Mouse (Mus musculus): ENCODE data around the gene Ndufa13. TPM values are rescaled to one million over a fixed set of nuclear protein-coding genes. Genes with fewer than 3 reads are reported as not detected.

Gene Ndufa13
- polyA plus RNA-seq, 1 experiment from 2014 or later = 201 TPM

DNA sequence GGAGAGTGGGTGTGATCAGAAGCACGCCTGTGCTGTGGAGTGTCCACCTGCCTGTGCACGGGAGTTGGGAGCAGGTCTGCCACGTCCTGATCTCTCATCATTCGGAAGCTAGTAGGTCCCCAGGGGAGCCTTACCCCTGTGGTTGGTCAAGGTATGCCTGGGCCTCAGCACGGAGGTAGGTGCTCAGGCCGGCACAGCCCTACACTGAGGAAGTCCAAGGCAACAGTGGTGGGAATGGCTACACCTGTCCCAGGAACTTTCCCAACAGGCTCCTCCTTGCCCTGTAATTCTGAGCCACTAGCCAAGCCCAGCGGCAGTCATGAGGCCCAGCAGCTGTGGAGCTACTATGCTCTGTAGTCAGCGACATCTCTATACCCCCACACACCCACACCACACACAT is 22.7 kb downstream of the Ndufa13 start:
- ATAC-seq (ENCODE audit: low read depth) (no peak), DNase-seq (ENCODE audit: low spot score) (no peak)
- H3K36me3 ChIP-seq (ENCODE audit: control insufficient read depth, insufficient read depth, low read length) = no peaks in the 10 kb centered on the region
- H3K4me2 ChIP-seq (ENCODE audit: low read depth, low read length) = no peak overlapping the region
- H3K9me3 ChIP-seq (ENCODE audit: control insufficient read depth, low read length) = no peaks in the 10 kb centered on the region
- H3K4me1 ChIP-seq (ENCODE audit: control insufficient read depth, insufficient read depth, low read length) = peaks cover 4% of the 10 kb centered on the region; the same call in 1 of the 2 replicates
- WGBS = 60% methylated on average over 7 of the region's 8 CpGs
- H3K27me3 ChIP-seq (replicated peaks; ENCODE audit: control insufficient read depth, insufficient read depth, low read length) = peaks cover 64% of the 10 kb centered on the region
- no peak overlapping the region for H3K4me3 ChIP-seq (ENCODE audit: low read depth, low read length)
- H3K9ac ChIP-seq (ENCODE audit: low read depth, low read length) = no peak overlapping the region
- no peak overlapping the region for H3K27ac ChIP-seq (replicated peaks; ENCODE audit: low read depth, low read length)

DNA sequence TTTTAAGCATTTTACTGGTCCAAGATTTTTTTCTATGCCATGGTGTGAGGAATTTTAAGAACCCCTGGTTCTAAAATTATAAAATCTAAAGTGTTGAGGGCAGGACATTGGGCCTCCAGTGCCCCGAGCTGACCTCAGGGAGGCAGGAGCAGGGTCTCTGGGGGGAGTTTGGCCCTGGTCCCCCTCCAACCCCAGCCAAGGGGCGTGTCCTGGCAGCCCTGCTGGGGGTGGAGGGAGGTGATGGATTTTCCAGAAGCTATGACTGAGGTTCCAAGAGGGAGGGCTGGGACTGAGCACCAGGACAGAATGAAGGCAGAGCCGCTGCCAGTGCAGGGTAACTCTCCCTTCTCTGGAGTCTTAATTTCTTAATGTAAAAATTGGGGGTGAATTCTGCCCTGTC is 24.4 kb downstream of the Ndufa13 start:
- Histone ChIP-seq H3K4me3 (ENCODE audit: low read depth, low read length) (no peak overlapping the region), H3K9me3 (ENCODE audit: control insufficient read depth, low read length) (no peaks in the 10 kb centered on the region), H3K27me3 (replicated peaks; ENCODE audit: control insufficient read depth, insufficient read depth, low read length) (peaks cover 47% of the 10 kb centered on the region), H3K9ac (ENCODE audit: low read depth, low read length) (no peak overlapping the region), H3K4me2 (ENCODE audit: low read depth, low read length) (no peak overlapping the region), H3K4me1 (ENCODE audit: control insufficient read depth, insufficient read depth, low read length) (peaks cover 4% of the 10 kb centered on the region; the same call in 1 of the 2 replicates), H3K36me3 (ENCODE audit: control insufficient read depth, insufficient read depth, low read length) (no peaks in the 10 kb centered on the region), H3K27ac (replicated peaks; ENCODE audit: low read depth, low read length) (no peak overlapping the region)
- 73% methylated on average over 3 of the region's 3 CpGs for WGBS
- ATAC-seq (ENCODE audit: low read depth) (no peak), DNase-seq (ENCODE audit: low spot score) (no peak)

DNA sequence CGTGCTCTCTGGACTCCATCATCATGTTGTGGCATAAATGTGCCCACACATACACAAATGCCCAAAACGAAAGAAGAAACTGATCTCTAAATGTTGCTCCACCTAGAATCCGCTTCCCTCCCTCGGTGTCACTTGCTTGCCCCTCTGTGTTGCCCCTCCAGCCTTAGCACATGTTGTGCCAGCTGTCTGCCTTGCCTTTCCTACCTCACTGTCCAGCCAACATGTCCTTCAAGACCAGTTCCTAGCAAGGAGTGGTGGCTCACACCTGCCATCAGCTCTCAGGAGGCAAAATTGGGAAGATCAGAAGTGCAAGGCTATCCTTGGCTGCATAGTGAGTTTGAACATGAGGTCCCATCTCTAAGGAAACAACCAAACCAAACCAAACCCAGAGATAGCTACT is 25.0 kb downstream of the Ndufa13 start:
- H3K36me3 ChIP-seq (ENCODE audit: control insufficient read depth, insufficient read depth, low read length) = no peaks in the 10 kb centered on the region
- no peak overlapping the region for H3K27ac ChIP-seq (replicated peaks; ENCODE audit: low read depth, low read length)
- H3K27me3 ChIP-seq (replicated peaks; ENCODE audit: control insufficient read depth, insufficient read depth, low read length) = peaks cover 41% of the 10 kb centered on the region
- H3K9me3 ChIP-seq (ENCODE audit: control insufficient read depth, low read length) = no peaks in the 10 kb centered on the region
- 79% methylated on average over 4 of the region's 4 CpGs for WGBS
- DNase-seq (ENCODE audit: low spot score) (no peak), ATAC-seq (ENCODE audit: low read depth) (no peak)
- H3K9ac ChIP-seq (ENCODE audit: low read depth, low read length) = no peak overlapping the region
- H3K4me2 ChIP-seq (ENCODE audit: low read depth, low read length) = no peak overlapping the region
- peaks cover 4% of the 10 kb centered on the region; the same call in 1 of the 2 replicates for H3K4me1 ChIP-seq (ENCODE audit: control insufficient read depth, insufficient read depth, low read length)
- H3K4me3 ChIP-seq (ENCODE audit: low read depth, low read length) = no peak overlapping the region

DNA sequence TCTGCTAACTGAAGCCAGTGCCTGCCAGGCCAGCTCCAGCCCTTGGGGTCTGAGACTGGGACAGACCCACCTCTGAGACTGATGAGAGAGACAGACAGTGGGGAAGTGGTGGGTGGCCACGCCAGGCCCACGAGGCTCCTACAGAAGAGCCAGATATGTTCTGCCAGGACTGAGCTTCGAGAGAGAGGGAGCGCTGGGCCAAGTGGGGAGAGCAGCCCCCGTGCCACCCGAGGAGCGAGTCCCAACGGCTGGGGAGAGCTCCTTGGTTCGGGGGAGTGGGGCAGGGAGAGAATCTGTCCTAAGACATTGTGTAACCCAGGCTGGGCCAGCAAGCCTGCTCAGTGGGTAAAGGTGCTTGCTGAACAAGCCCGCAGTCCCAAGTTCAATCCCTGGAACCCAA is 25.4 kb downstream of the Ndufa13 start:
- Histone ChIP-seq H3K4me1 (ENCODE audit: control insufficient read depth, insufficient read depth, low read length) (peaks cover 4% of the 10 kb centered on the region; the same call in 1 of the 2 replicates), H3K27me3 (replicated peaks; ENCODE audit: control insufficient read depth, insufficient read depth, low read length) (peaks cover 37% of the 10 kb centered on the region), H3K4me3 (ENCODE audit: low read depth, low read length) (no peak overlapping the region), H3K4me2 (ENCODE audit: low read depth, low read length) (no peak overlapping the region), H3K27ac (replicated peaks; ENCODE audit: low read depth, low read length) (no peak overlapping the region), H3K9ac (ENCODE audit: low read depth, low read length) (no peak overlapping the region), H3K9me3 (ENCODE audit: control insufficient read depth, low read length) (no peaks in the 10 kb centered on the region), H3K36me3 (ENCODE audit: control insufficient read depth, insufficient read depth, low read length) (no peaks in the 10 kb centered on the region)
- WGBS = 73% methylated on average over 10 of the region's 10 CpGs
- DNase-seq (ENCODE audit: low spot score) = no peak
- ATAC-seq (ENCODE audit: low read depth) = no peak

DNA sequence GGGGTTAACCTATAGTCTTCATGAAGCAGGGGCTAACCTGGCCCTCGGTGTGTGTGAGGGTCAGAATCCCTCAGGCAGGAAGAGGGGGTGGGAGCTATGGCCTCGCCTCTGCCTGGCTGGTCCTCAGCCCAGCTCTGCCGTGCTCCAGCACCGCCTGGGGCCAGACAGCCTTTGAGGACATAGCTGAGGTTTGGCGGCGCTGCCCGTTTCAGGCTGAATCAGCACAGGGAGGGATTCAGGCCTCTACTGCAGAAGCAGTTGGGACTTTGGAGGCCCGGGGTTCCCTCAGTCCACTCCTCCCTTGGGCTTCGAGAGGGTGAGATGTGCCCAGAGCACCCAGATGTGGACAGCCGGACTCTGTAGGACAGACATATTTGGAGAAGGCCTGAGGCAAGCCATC is 26.3 kb downstream of the Ndufa13 start:
- H3K4me3 ChIP-seq (ENCODE audit: low read depth, low read length) = no peak overlapping the region
- WGBS = 30% methylated on average over 10 of the region's 10 CpGs
- H3K9me3 ChIP-seq (ENCODE audit: control insufficient read depth, low read length) = no peaks in the 10 kb centered on the region
- ATAC-seq (ENCODE audit: low read depth) (no peak), DNase-seq (ENCODE audit: low spot score) (no peak)
- H3K4me1 ChIP-seq (ENCODE audit: control insufficient read depth, insufficient read depth, low read length) = no peaks in the 10 kb centered on the region
- H3K36me3 ChIP-seq (ENCODE audit: control insufficient read depth, insufficient read depth, low read length) = no peaks in the 10 kb centered on the region
- no peak overlapping the region for H3K4me2 ChIP-seq (ENCODE audit: low read depth, low read length)
- H3K27me3 ChIP-seq (replicated peaks; ENCODE audit: control insufficient read depth, insufficient read depth, low read length) = peaks cover 28% of the 10 kb centered on the region
- H3K27ac ChIP-seq (replicated peaks; ENCODE audit: low read depth, low read length) = no peak overlapping the region
- H3K9ac ChIP-seq (ENCODE audit: low read depth, low read length) = 0 out of 2 replicates have a peak overlapping the region, but pooled peaks have one; percentile 2

DNA sequence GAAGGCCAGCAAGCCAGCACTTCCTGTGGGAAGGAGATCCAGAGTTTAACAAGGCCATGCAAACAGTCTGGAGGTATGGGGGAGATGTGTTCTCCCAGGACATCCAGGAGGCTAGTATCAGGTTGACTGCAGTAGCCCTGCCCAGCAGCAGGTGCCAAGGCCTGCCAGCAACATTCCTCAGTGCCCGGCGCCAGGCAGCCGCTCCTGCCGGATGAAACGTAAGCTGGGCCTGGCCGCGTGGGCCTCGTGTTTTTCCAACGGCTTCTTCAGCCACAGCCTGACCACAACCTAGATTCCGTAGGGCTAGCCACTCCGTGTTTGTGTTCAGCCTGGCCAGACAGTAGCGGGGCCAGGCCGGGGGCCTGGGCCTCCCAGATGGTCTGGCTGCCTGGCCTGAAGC is 27.7 kb downstream of the Ndufa13 start:
- Histone ChIP-seq H3K4me3 (ENCODE audit: low read depth, low read length) (no peak overlapping the region), H3K36me3 (ENCODE audit: control insufficient read depth, insufficient read depth, low read length) (no peaks in the 10 kb centered on the region), H3K27ac (replicated peaks; ENCODE audit: low read depth, low read length) (no peak overlapping the region), H3K27me3 (replicated peaks; ENCODE audit: control insufficient read depth, insufficient read depth, low read length) (peaks cover 14% of the 10 kb centered on the region), H3K4me1 (ENCODE audit: control insufficient read depth, insufficient read depth, low read length) (no peaks in the 10 kb centered on the region), H3K9ac (ENCODE audit: low read depth, low read length) (no peak overlapping the region), H3K9me3 (ENCODE audit: control insufficient read depth, low read length) (no peaks in the 10 kb centered on the region), H3K4me2 (ENCODE audit: low read depth, low read length) (no peak overlapping the region)
- DNase-seq (ENCODE audit: low spot score) = no peak
- WGBS = 74% methylated on average over 11 of the region's 13 CpGs
- ATAC-seq (ENCODE audit: low read depth) = no peak

DNA sequence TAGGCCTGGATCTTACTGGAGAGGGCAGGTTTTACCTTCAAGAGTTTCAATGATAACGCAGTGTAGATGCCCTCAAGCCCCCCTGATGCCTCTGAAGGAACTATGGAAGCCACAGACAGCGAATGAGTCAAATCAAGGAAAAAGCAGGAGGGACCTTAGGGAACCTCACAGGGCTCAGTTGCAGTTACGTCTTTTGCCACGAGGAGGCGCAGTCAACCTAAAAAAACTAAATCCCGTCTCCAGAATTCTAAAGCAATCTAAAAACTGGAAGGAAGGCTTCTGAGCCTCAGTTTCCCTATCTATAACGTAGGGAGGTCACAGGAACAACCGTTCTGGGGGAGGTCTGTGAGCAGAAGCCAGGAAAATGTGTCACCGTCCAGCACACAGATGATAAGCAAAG is 28.2 kb downstream of the Ndufa13 start:
- Histone ChIP-seq H3K27me3 (replicated peaks; ENCODE audit: control insufficient read depth, insufficient read depth, low read length) (peaks cover 9% of the 10 kb centered on the region), H3K9me3 (ENCODE audit: control insufficient read depth, low read length) (no peaks in the 10 kb centered on the region), H3K9ac (ENCODE audit: low read depth, low read length) (no peak overlapping the region), H3K27ac (replicated peaks; ENCODE audit: low read depth, low read length) (no peak overlapping the region), H3K4me3 (ENCODE audit: low read depth, low read length) (no peak overlapping the region), H3K4me1 (ENCODE audit: control insufficient read depth, insufficient read depth, low read length) (no peaks in the 10 kb centered on the region), H3K4me2 (ENCODE audit: low read depth, low read length) (no peak overlapping the region), H3K36me3 (ENCODE audit: control insufficient read depth, insufficient read depth, low read length) (no peaks in the 10 kb centered on the region)
- ATAC-seq (ENCODE audit: low read depth) (no peak), DNase-seq (ENCODE audit: low spot score) (peak; percentile 45)
- 10% methylated on average over 9 of the region's 9 CpGs for whole genome bisulfite sequencing

DNA sequence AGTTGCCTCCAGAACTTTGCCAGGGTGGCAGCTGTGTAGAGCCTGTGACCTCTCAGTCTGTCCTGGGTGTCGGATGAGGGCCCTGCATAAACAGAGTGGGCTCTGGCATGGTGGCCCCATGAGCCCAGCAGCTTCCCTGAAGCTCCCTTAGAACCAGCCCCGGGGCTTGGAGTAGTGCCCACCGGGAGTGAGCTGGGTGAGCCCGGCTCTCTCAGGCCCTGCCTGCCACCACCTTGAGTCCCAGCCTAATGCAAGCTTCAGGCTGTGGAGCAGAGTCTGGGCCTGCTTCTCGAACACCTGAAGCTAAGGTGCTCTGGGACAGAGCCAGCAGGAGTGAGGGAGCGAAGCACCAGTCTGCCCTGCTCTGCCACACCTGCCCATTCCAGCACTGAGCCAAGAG is 31.5 kb downstream of the Ndufa13 start:
- ATAC-seq (ENCODE audit: low read depth) = no peak
- 89% methylated on average over 3 of the region's 6 CpGs for WGBS
- no peaks in the 10 kb centered on the region for H3K27me3 ChIP-seq (replicated peaks; ENCODE audit: control insufficient read depth, insufficient read depth, low read length)

DNA sequence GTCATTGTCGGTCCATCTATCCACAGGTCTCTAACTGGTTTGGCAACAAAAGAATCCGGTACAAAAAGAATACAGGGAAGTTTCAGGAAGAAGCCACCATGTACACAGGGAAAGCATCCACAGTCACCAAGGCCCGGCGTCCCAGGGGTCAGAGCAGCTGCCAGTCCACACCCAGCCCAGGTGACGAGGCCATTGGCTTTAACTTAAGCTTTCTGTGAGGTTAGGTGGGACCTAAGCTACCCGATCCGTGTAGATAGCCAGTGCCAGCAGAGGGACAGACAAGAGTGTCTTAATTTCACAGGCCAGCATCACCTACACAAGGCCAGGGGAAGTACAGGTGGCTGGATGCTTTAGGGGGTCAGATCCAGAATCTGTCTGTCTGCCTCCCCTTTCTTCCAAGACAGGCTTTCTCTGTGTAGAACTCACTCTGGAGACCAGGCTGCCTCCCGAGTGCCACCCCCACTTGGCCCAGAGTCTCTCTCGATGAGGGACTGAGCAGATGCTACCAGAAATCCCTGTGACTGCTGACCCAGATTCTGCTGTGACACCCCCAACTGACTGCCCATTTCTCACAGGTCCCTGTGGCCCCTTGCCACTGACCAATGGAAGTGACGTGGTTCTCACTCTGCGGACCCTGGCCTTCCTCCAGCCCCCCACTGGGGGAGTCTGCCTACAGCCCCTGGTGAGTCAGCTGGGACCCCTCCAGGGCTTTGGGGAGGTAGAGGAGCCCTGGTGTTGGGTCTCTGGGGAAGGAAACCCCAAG is 32.2 kb downstream of the Ndufa13 start:
- no peaks in the 10 kb centered on the region for H3K9me3 ChIP-seq (ENCODE audit: control insufficient read depth, low read length)
- H3K27ac ChIP-seq (replicated peaks; ENCODE audit: low read depth, low read length) = no peak overlapping the region
- no peaks in the 10 kb centered on the region for H3K4me1 ChIP-seq (ENCODE audit: control insufficient read depth, insufficient read depth, low read length)
- no peaks in the 10 kb centered on the region for H3K36me3 ChIP-seq (ENCODE audit: control insufficient read depth, insufficient read depth, low read length)
- no peak overlapping the region for H3K4me3 ChIP-seq (ENCODE audit: low read depth, low read length)
- no peaks in the 10 kb centered on the region for H3K27me3 ChIP-seq (replicated peaks; ENCODE audit: control insufficient read depth, insufficient read depth, low read length)
- ATAC-seq (ENCODE audit: low read depth) (no peak), DNase-seq (ENCODE audit: low spot score) (no peak)
- no peak overlapping the region for H3K4me2 ChIP-seq (ENCODE audit: low read depth, low read length)
- WGBS = 81% methylated on average over 11 of the region's 11 CpGs
- H3K9ac ChIP-seq (ENCODE audit: low read depth, low read length) = no peak overlapping the region

More for the DNA sequence above, 31.5 kb downstream of the Ndufa13 start:
- Histone ChIP-seq H3K9me3 (ENCODE audit: control insufficient read depth, low read length) (no peaks in the 10 kb centered on the region), H3K4me3 (ENCODE audit: low read depth, low read length) (no peak overlapping the region), H3K27ac (replicated peaks; ENCODE audit: low read depth, low read length) (no peak overlapping the region), H3K4me2 (ENCODE audit: low read depth, low read length) (no peak overlapping the region), H3K36me3 (ENCODE audit: control insufficient read depth, insufficient read depth, low read length) (no peaks in the 10 kb centered on the region), H3K9ac (ENCODE audit: low read depth, low read length) (no peak overlapping the region), H3K4me1 (ENCODE audit: control insufficient read depth, insufficient read depth, low read length) (no peaks in the 10 kb centered on the region)
- no peak for DNase-seq (ENCODE audit: low spot score)
